27 mouse cellular contexts compared by ENCODE assay signal in genomic region chr4:63288497-63288896, GRCm38 (mm10). TPM values are rescaled to one million over a fixed set of nuclear protein-coding genes. Genes with fewer than 3 reads are reported as not detected.
"Had no signal": no experiment of that assay in that cellular context is flagged by ENCODE, and none has a peak within 500 bp of the region (broad histone marks: within the 10 kb centered on the region; RNA-seq: fewer than 3 reads in every experiment).

No protein-coding gene starts in this region.

- H3K9me3 ChIP-seq: limb, embryonic 12.5 days; limb, embryonic 15.5 days; lung, embryonic 15.5 days; neural tube, embryonic 12.5 days; neural tube, embryonic 15.5 days had no signal

- ATAC-seq: liver, postnatal 0 days had no signal

- H3K4me3 ChIP-seq: limb, embryonic 12.5 days; limb, embryonic 15.5 days; lung, embryonic 15.5 days; neural tube, embryonic 12.5 days; neural tube, embryonic 15.5 days had no signal

- H3K27me3 ChIP-seq: limb, embryonic 12.5 days; limb, embryonic 15.5 days; lung, embryonic 15.5 days; neural tube, embryonic 12.5 days; neural tube, embryonic 15.5 days had no signal

- H3K4me2 ChIP-seq: limb, embryonic 12.5 days; limb, embryonic 15.5 days; liver, embryonic 11.5 days; lung, embryonic 15.5 days; midbrain, embryonic 11.5 days; neural tube, embryonic 12.5 days; neural tube, embryonic 15.5 days had no signal

- H3K9ac ChIP-seq: limb, embryonic 12.5 days; limb, embryonic 15.5 days; liver, embryonic 14.5 days; liver, postnatal 0 days; lung, embryonic 15.5 days; neural tube, embryonic 12.5 days; neural tube, embryonic 15.5 days had no signal

- DNase-seq: kidney, adult 18-20 months; kidney, adult 9 months; kidney, postnatal 14 days; kidney, postnatal 4 days; left cerebral cortex, postnatal 4 days; liver, postnatal 0 days; midbrain, embryonic 14.5 days; right cerebral cortex, adult 18-20 months; right cerebral cortex, postnatal 25 days; thymus, adult 2 months; thymus, postnatal 36 days had no signal

- H3K27ac ChIP-seq: limb, embryonic 12.5 days; liver, embryonic 14.5 days; lung, embryonic 15.5 days; macrophage; neural tube, embryonic 12.5 days; neural tube, embryonic 15.5 days had no signal

- H3K36me3 ChIP-seq: neural tube, embryonic 12.5 days; neural tube, embryonic 15.5 days had no signal

RNA-seq across cellular contexts. Expression of gene Orm1, which starts 55.9 kb away (rescaled TPM):
- total RNA-seq: layer of hippocampus, adult 18-20 months; layer of hippocampus, postnatal 14 days; left cerebral cortex, adult 8-10 months; left cerebral cortex, postnatal 14 days; left cerebral cortex, postnatal 4 days; midbrain, postnatal 0 days had no signal
- polyA plus RNA-seq: kidney, embryonic 16.5 days; limb, embryonic 12.5 days; liver, embryonic 11.5 days; liver, embryonic 14.5 days; lung, embryonic 15.5 days; midbrain, embryonic 11.5 days; midbrain, embryonic 14.5 days; midbrain, postnatal 0 days; neural tube, embryonic 12.5 days; neural tube, embryonic 15.5 days; testis, adult 2 months had no signal
